Mouse (Mus musculus) myocyte (in vitro differentiated cells): ENCODE measurements at regions not wholly inside any gene's neighbourhood (a gene's known extent, or its start where the extent isn't known, plus 50 kb on each side); places are given as distances from the start of the nearest gene placed in this dataset.

Experiments
- CEBPB ChIP-seq: IDR thresholded peaks from 2 replicates; pipeline ENCODE4 v1.6.1; 2011; ENCODE audit warnings: mild to moderate bottlenecking, moderate library complexity; ENCODE audit not compliant: poor library complexity, insufficient read depth, severe bottlenecking
- MAX ChIP-seq: IDR thresholded peaks from one replicate; pipeline ENCODE4 v1.6.1; 2011; ENCODE audit warnings: low read depth, mild to moderate bottlenecking, control low read depth
- MYOG ChIP-seq, 3 experiments: IDR thresholded peaks; one replicate each; pipeline ENCODE4 v1.6.1; 2011; ENCODE audit warnings: control low read depth in 2 of 3, low read depth in 2 of 3, mild to moderate bottlenecking in 2 of 3; ENCODE audit not compliant: insufficient read length in 2 of 3, control insufficient read depth in 1 of 3, insufficient read depth in 1 of 3
- POLR2A ChIP-seq: IDR thresholded peaks from one replicate; pipeline ENCODE4 v1.6.1; 2011; ENCODE audit warnings: low read depth, mild to moderate bottlenecking, control low read depth, moderate library complexity; ENCODE audit not compliant: insufficient read length
- POLR2AphosphoS2 ChIP-seq: IDR thresholded peaks from one replicate; pipeline ENCODE4 v1.6.1; 2011; ENCODE audit warnings: low read depth, control low read depth; ENCODE audit not compliant: insufficient read length
- REST ChIP-seq: IDR thresholded peaks from one replicate; pipeline ENCODE4 v1.6.1; 2011; ENCODE audit warnings: mild to moderate bottlenecking, control low read depth, moderate library complexity; ENCODE audit not compliant: insufficient read depth, insufficient read length
- SRF ChIP-seq: IDR thresholded peaks from one replicate; pipeline ENCODE4 v1.6.1; 2011; ENCODE audit warnings: low read depth; ENCODE audit not compliant: control insufficient read depth, insufficient read length
- TCF12 ChIP-seq: IDR thresholded peaks from one replicate; pipeline ENCODE4 v1.6.1; 2011; ENCODE audit warnings: mild to moderate bottlenecking, control low read depth; ENCODE audit not compliant: poor library complexity, insufficient read depth, severe bottlenecking
- TCF3 ChIP-seq: IDR thresholded peaks from one replicate; pipeline ENCODE4 v1.6.1; 2011; ENCODE audit warnings: low read depth, control low read depth; ENCODE audit not compliant: insufficient read length
- USF1 ChIP-seq: IDR thresholded peaks from one replicate; pipeline ENCODE4 v1.6.1; 2011; ENCODE audit warnings: low read depth, mild to moderate bottlenecking, control low read depth, moderate library complexity

- TF ChIP-seq POLR2A (no peak), MYOG (IDR thresholded peaks at IDR 0.05; ENCODE audit: control insufficient read depth in 1 of 3, insufficient read depth in 1 of 3, insufficient read length in 2 of 3, low read depth in 2 of 3) (no peak), USF1 (no peak), REST (no peak), TCF12 (no peak), MAX (no peak), CEBPB (no peak), POLR2AphosphoS2 (no peak), TCF3 (no peak), SRF (no peak)
Measured at GRCm38 (mm10) chr10:30110341-30110740, 90.0 kb downstream of the Cenpw start.
